Mouse (Mus musculus) limb, embryonic 10.5 days (tissue): ENCODE measurements around the gene Furin. TPM values are rescaled to one million over a fixed set of nuclear protein-coding genes. Genes with fewer than 3 reads are reported as not detected.

ENCODE experiments used
- DNase-seq: peaks from one replicate; pipeline ENCODE4 v3.0.0-alpha.2; 2017; ENCODE audit warnings: low spot score
- H3K27ac ChIP-seq: fragments of 300-500 bp; sonication (generic); 2 replicates; pipeline ENCODE4 v1.5.1; 2016; ENCODE audit warnings: mild to moderate bottlenecking
- H3K27me3 ChIP-seq: fragments of 300-500 bp; sonication (generic); 2 replicates; pipeline ENCODE4 v1.6.1; 2016; ENCODE audit warnings: low read depth, mild to moderate bottlenecking; ENCODE audit not compliant: poor library complexity, severe bottlenecking
- H3K36me3 ChIP-seq: fragments of 300-500 bp; sonication (generic); 2 replicates; pipeline ENCODE4 v1.6.1; 2016; ENCODE audit warnings: mild to moderate bottlenecking, moderate library complexity
- H3K4me1 ChIP-seq: fragments of 300-500 bp; sonication (generic); 2 replicates; pipeline ENCODE4 v1.6.1; 2016
- H3K4me3 ChIP-seq: fragments of 300-500 bp; sonication (generic); 2 replicates; pipeline ENCODE4 v1.5.1; 2016; ENCODE audit warnings: mild to moderate bottlenecking, moderate library complexity
- H3K9me3 ChIP-seq: fragments of 300-500 bp; sonication (generic); replicated peaks from 2 replicates; pipeline ENCODE4 v1.6.1; 2016; ENCODE audit warnings: mild to moderate bottlenecking
- WGBS: fragments of 180-500 bp; shearing (Covaris S2); methylation state at CpG from one replicate; pipeline ENCODE4 v1.1.7; 2016; 5-methylcytosine and 5-hydroxymethylcytosine counted together
- polyA plus RNA-seq: library from polyadenylated mRNA; unstranded; fragments of >200 nt; fragmentation: Nextera tagmentation; extraction: Ambion mirVana; gene quantifications from 2 replicates; pipeline ENCODE4 v1.2.1, GENCODE M21; 2016

Furin gene
- polyA plus RNA-seq, 1 experiment from 2014 or later, result 8.8 TPM

DNA sequence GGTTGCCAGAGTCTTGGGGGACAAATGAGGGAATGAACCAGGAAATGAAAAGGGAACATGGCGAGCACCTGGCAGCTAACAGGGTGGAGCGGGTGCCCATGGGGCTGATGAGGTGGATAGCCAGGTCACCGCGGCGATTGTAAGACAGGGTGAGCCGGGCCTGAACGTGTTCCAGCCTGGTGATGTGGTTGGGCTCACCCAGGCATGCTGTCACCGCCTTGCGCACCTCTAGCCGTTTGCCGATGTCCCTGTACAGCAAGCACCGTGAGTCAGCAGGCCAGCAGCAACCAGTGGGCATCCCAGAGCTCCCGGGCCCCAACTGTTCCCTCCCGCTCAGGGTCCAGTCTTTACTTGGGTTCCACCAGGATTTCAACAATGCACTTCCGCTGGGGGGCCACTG lies 13.1 kb downstream of the Furin start:
- H3K9me3 ChIP-seq, result no peaks in the 10 kb centered on the region
- no peak for DNase-seq
- H3K4me3 ChIP-seq, result no peak overlapping the region
- peaks cover 78% of the 10 kb centered on the region for H3K36me3 ChIP-seq
- H3K27ac ChIP-seq, result no peak overlapping the region
- 95% methylated on average over 15 of the region's 15 CpGs for WGBS
- peaks cover 27% of the 10 kb centered on the region for H3K4me1 ChIP-seq
- 0 out of 2 replicates have a peak, but pooled peaks cover under 1% of the 10 kb centered on the region for H3K27me3 ChIP-seq

DNA sequence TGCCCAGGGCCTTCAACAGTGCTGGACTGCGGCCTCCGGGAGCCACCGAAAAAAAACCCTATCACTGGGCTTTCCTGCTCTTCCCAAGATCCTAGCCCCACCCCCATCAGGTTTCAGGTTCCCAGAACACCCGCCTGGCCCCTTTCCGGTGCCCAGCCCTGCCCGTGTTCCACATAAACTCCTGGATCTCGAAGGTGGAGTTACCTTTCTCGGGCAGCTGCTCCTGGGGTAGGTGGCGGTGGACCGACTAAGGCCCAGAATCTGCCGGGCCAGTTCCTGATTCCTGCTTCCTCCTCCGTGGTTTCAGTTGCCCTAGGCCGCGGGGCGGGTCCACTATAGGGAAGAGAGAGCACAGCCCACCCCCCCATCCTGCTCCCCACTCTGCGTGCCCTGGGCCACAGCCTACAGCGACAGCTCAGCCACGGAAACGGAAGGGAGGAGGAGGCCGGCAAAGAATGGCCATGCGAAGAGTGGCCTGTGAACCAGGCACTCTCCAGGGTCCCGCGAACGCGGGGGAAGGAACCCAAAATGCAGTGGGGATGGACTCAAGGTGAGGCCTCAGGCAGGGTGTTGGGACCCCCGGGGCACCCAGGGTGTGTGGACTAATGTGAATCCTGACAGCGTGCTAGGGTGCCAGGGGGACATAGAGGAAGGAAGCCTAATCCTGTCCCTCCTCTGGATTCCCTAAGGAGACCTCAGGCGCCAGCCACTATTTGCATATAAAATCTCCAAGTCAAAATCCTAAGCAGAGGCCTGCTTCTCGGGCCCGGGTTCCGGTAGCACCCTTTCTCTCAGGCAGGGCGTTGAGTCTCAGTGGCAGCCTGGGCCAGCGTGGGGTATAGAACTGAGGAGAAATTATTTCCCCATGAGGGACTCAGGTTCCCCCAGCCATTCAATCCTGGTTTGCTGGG lies 17.3 kb downstream of the Furin start, which contains the start of gene Fes:
TSS of gene Fes (minus strand) at position 314 of the 911 bp plus-strand sequence.
- Histone ChIP-seq H3K27ac (peak within 1 kb of the TSS; percentile 91), H3K4me1 (peaks cover 48% of the 10 kb centered on the region), H3K9me3 (no peaks in the 10 kb centered on the region), H3K4me3 (peak within 1 kb of the TSS; percentile 56), H3K27me3 (peaks cover 17% of the 10 kb centered on the region), H3K36me3 (peaks cover 47% of the 10 kb centered on the region)
- 9% methylated on average over 33 of the region's 33 CpGs for WGBS
- peak; percentile 75 for DNase-seq

DNA sequence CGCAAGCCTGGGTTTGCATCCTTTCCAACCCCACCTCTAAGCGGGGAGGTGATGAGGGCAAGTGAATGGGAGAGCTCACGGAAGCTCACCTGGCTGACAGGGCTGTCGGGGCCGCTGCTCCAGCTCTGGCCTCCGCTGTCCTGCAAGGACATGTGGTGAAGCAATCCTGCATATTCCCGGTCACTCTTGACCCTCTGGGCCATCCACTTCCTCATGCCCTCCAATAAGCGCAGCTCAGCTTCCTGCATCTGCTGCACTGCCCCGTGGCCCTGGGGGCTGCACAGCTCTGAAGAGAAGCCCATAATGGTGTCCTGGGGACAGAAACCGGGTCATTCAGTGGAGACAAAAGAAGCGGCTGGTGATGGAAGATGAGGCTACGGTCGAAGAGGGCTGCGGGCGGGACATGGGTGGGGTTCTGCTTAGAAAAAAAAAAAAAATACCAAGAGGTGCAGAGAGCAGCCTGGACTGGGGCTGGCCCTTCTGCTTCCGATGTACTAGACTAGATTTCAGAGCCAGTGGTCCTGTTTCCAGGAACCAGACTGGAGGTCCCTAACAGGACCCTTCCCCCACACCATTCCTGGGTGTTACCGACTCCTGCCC lies 18.1 kb downstream of the Furin start:
- 32% methylated on average over 17 of the region's 17 CpGs for WGBS
- peak; percentile 50 for DNase-seq

DNA sequence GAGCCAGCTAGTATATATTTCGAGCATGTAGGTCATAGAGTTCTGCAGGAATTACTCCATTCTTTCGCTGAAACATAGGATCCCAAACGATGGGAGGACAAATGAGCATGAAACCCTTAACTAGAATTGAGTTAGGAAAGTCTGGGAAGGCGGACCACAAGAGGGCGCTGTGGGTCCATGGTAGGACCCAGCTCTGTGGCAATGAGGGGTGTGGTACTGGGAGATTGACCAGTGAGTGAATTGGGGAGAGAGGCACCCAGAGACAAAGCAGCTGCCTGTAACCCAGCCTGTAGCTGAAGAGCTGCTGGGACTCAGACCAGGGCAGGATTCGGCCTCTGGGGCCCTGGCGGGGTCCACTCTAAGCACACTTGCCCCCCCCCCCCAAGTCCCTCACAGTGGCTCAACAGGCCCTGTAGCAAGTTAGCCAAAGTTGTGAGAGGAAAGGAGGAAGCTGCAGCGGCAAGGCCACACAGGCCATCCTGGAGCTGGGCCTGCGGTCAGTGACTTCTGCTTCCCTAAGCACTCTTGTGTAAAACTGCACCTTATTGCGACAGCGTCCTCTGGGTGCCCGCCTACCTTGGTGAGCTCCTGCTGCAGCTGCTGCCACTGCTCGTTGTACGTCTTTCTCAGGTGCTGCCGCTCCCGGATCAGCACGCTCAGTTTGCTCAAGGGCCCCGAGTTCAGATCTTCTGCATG lies 18.9 kb downstream of the Furin start:
- H3K36me3 ChIP-seq, result peaks cover 45% of the 10 kb centered on the region
- peak overlapping the region; percentile 56 for H3K4me3 ChIP-seq
- peaks cover 56% of the 10 kb centered on the region for H3K4me1 ChIP-seq
- H3K27me3 ChIP-seq, result peaks cover 32% of the 10 kb centered on the region
- H3K27ac ChIP-seq, result peak overlapping the region; percentile 91
- peak; percentile 98 for DNase-seq
- WGBS, result 34% methylated on average over 18 of the region's 18 CpGs
- H3K9me3 ChIP-seq, result no peaks in the 10 kb centered on the region

More for the DNA sequence above, 18.1 kb downstream of the Furin start:
- Histone ChIP-seq H3K27me3 (peaks cover 25% of the 10 kb centered on the region), H3K9me3 (no peaks in the 10 kb centered on the region), H3K36me3 (peaks cover 46% of the 10 kb centered on the region), H3K4me3 (peak overlapping the region; percentile 56), H3K4me1 (peaks cover 51% of the 10 kb centered on the region), H3K27ac (peak overlapping the region; percentile 91)

DNA sequence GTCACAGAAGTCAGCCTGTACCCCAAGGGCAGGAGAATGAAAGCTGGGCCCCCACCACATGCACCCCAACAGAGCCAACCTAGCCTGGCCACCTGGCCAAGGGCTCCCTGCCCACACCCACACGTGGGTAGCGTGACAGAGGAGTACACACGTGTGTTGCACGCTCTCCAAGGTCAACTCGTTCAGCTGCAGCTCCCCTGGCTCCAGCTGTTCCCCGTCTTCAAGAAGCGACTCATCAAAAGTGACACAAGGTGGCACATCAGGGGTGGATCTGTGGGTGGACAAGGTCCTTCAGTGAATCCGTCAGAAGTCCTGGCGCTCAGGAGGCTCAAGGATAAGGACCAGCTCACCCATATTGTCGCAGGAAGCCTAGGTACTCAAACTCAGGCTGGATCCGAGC lies 22.3 kb downstream of the Furin start:
- peak overlapping the region; percentile 6; the same call in 1 of the 2 replicates for H3K4me3 ChIP-seq
- 76% methylated on average over 11 of the region's 11 CpGs for WGBS
- H3K27me3 ChIP-seq, result peaks cover 37% of the 10 kb centered on the region
- H3K4me1 ChIP-seq, result peaks cover 36% of the 10 kb centered on the region
- peak overlapping the region; percentile 30; the same call in 1 of the 2 replicates for H3K27ac ChIP-seq
- no peaks in the 10 kb centered on the region for H3K9me3 ChIP-seq
- DNase-seq, result no peak
- peaks cover 32% of the 10 kb centered on the region for H3K36me3 ChIP-seq

DNA sequence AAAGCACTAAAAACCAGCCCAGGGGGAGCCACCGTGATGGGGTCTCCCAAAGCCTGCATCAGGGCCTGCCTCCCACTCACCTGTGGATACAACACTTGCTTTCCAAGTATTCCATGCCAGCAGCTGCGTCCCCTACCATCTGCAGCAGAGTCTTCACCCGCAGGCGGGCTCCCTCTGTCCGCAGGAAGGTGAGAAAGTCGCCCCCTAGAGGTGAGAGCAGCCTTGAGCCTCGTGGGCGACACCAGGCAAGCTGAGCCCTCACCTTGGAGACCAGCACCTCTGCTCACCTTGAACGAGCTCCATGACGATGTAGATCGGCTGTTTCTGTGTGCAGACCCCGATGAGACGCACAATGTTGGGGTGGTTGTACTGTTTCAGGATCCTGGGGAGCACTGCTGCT lies 25.7 kb downstream of the Furin start:
- DNase-seq, result peak; percentile 62

DNA sequence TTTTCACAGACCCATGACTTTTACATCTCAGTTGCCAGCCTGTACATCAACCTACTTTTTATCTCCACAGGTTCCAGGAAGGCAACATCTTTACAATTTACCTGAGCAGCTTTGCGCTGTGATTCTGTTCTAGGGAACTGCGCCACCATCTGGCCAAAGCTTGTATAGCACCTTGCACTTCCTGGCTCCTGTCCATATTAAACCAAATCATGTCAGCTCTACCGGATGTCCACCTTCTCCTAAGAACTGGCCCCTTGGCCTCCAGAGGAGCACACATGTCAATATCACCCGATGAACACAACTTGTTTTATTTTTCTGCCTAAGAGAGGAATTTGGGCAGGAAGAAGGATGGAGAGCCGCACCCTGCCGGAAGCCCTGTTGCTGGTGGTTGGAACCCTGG lies 27.8 kb downstream of the Furin start:
- H3K27ac ChIP-seq, result no peak overlapping the region
- peaks cover 8% of the 10 kb centered on the region; the same call in 1 of the 2 replicates for H3K4me1 ChIP-seq
- WGBS, result 35% methylated on average over 6 of the region's 6 CpGs
- DNase-seq, result peak; percentile 78
- peaks cover 16% of the 10 kb centered on the region for H3K27me3 ChIP-seq
- no peaks in the 10 kb centered on the region for H3K9me3 ChIP-seq
- peaks cover 22% of the 10 kb centered on the region for H3K36me3 ChIP-seq
- no peak overlapping the region for H3K4me3 ChIP-seq

More for the DNA sequence above, 25.7 kb downstream of the Furin start:
- Histone ChIP-seq H3K4me3 (no peak overlapping the region), H3K4me1 (peaks cover 15% of the 10 kb centered on the region; the same call in 1 of the 2 replicates), H3K27me3 (peaks cover 33% of the 10 kb centered on the region), H3K27ac (no peak overlapping the region), H3K36me3 (peaks cover 32% of the 10 kb centered on the region), H3K9me3 (no peaks in the 10 kb centered on the region)
- WGBS, result 65% methylated on average over 13 of the region's 13 CpGs

DNA sequence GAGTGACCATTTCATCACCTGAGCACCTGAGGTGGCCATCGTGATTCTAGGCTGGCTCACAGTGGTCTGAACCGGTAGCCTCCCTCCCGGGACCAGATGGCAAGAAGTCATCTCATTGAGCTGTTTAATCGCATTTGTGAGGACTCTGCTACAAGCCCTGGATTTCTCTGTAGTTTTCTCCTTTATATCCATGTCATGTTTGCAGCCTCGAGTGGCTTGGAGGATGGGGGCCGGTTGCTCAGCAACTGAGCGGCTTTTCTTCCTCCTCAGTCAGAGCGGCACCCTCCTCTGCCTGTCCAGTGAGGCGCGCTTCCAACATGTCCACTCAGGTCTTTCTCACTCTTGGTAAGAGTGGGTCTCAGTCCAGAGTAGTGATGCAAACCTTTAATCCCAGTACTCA lies 29.0 kb downstream of the Furin start:
- DNase-seq, result no peak
- Histone ChIP-seq H3K4me1 (peaks cover 2% of the 10 kb centered on the region; the same call in 1 of the 2 replicates), H3K4me3 (no peak overlapping the region), H3K36me3 (peaks cover 13% of the 10 kb centered on the region; the same call in 1 of the 2 replicates), H3K27me3 (peaks cover 3% of the 10 kb centered on the region), H3K27ac (no peak overlapping the region), H3K9me3 (no peaks in the 10 kb centered on the region)
- WGBS, result 88% methylated on average over 10 of the region's 10 CpGs

DNA sequence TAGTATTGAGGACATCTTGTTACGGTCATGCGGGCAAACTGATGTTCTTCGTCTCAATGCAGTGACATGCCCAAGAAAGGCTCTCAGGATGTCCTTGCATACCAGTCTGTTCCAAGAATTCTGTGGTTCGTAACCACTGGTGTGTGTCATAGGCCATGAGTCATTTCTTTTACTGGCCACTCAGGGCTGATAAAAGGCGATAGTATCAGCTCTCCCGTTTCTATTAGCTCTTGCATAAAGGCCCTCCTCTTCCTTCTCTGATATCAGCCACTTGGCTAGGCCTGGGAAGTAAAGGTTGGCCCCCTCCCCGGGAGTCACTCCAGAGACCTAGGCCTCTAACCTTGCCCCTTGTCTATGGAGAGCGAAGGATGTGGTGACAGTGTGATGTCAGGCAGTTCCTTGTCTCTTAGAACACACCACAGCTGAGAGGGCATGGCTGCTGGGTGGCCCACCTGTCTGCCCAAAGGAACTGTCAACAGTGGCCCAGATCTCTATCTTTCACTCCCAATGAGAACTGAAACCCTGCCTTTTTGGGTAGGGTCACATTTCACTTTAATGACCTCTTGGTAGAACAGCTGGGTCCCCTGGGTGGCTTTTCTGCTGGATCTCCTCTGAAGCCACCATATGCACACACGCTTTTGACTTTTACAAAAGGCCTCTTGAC lies 29.7 kb downstream of the Furin start:
- H3K27ac ChIP-seq, result no peak overlapping the region
- peaks cover 10% of the 10 kb centered on the region; the same call in 1 of the 2 replicates for H3K36me3 ChIP-seq
- DNase-seq, result no peak
- no peaks in the 10 kb centered on the region for H3K27me3 ChIP-seq
- H3K9me3 ChIP-seq, result no peaks in the 10 kb centered on the region
- WGBS, result 92% methylated on average over 9 of the region's 9 CpGs
- no peak overlapping the region for H3K4me3 ChIP-seq
- H3K4me1 ChIP-seq, result peaks cover 4% of the 10 kb centered on the region; the same call in 1 of the 2 replicates

DNA sequence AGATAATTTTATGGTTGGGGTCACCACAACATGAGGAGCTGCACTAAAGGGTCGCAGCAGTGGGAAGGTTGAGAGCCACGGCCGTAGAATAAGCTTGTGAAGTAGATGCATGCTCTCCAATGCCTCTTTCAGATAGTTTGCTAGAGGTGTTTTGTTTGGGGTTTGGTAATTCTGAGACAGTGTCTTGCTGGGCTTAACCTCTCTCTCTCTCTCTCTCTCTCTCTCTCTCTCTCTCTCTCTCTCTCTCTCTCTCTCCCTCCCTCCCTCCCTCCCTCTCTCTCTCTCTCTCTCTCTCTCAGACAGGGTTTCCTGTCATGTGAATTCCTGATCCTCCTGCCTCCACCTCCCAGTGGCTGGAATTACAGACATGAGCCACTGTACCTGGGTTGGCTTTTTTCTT lies 30.5 kb downstream of the Furin start:
- no peaks in the 10 kb centered on the region for H3K9me3 ChIP-seq
- no peak overlapping the region for H3K27ac ChIP-seq
- H3K36me3 ChIP-seq, result peaks cover 9% of the 10 kb centered on the region; the same call in 1 of the 2 replicates
- H3K4me3 ChIP-seq, result no peak overlapping the region
- no peaks in the 10 kb centered on the region for H3K27me3 ChIP-seq
- H3K4me1 ChIP-seq, result peaks cover 11% of the 10 kb centered on the region
- 84% methylated on average over 3 of the region's 3 CpGs for WGBS
- DNase-seq, result no peak

DNA sequence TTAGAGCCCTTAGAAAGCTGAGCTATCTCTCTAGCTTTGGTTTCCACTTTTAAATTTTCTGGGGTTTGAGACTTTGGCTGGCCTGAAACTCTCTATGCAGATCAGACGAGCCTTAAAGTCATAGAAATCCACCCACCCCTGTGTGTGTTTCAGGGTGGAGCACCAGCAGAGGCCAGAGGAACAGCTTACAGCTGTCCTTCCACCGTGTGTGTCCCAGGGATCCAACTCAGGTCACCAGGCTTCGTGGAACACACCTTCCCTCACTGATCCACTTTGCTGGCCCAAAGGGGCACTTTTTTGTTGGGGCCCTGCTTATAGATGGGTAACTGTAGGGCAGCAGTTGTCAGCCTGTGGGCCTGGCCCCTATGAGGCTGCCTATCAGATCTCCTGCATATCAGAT lies 31.0 kb downstream of the Furin start:
- DNase-seq, result no peak
- Histone ChIP-seq H3K4me1 (peaks cover 16% of the 10 kb centered on the region), H3K27ac (no peak overlapping the region), H3K36me3 (peaks cover 4% of the 10 kb centered on the region; the same call in 1 of the 2 replicates), H3K9me3 (no peaks in the 10 kb centered on the region), H3K27me3 (no peaks in the 10 kb centered on the region), H3K4me3 (no peak overlapping the region)
- 70% methylated on average over 3 of the region's 3 CpGs for WGBS

DNA sequence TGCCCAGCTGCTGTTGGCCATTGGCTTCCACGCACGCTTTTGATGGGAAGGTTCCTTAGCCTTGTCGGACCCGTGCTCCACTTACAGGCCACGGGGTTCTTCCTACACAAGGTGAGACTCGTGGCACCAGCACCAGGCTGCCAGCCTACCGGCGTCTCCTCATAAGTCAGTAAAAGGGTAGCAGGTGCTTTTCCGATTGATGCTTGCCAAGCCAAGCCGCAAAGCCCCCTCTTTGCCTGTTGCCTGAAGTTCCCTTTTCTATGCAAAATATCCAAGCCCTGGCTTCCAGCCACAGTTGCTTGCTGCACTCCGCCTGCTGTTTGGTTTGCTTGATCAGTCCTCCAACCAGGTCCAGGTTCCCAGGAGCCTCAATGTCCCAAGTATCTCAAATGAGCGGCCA lies 31.4 kb downstream of the Furin start:
- peaks cover 4% of the 10 kb centered on the region; the same call in 1 of the 2 replicates for H3K36me3 ChIP-seq
- WGBS, result 83% methylated on average over 12 of the region's 12 CpGs
- no peak for DNase-seq
- H3K27ac ChIP-seq, result no peak overlapping the region
- no peak overlapping the region for H3K4me3 ChIP-seq
- H3K4me1 ChIP-seq, result peaks cover 20% of the 10 kb centered on the region
- no peaks in the 10 kb centered on the region for H3K9me3 ChIP-seq
- no peaks in the 10 kb centered on the region for H3K27me3 ChIP-seq
